Mouse (Mus musculus): Measurements from ENCODE around the gene Olfr1012. TPM values are rescaled to one million over a fixed set of nuclear protein-coding genes. Genes with fewer than 3 reads are reported as not detected.

Olfr1012 gene
- not detected in 2 replicates for polyA plus RNA-seq (2014; fragmentation: Nextera tagmentation; extraction: Ambion mirVana)

DNA sequence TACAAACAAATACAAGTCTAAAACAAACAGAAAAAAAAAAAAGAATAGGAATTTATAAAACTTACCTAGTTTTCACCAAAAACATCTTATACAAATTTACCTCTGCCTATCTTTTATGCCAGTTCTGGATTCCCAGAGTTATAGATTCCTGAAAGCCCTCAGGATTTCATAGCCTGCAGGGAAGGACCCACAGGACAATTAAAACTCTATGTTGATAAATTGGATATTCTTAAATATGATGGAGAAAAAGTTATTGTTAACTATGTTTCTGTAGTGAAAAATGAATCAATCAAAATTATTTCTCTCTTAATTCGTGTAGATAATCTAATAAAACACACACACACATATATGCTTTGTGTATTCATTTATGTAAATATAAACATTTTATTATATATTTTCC, at the start of gene Olfr1012:
TSS of gene Olfr1012 (minus strand) at position 101 of the 400 bp plus-strand sequence.
- Histone ChIP-seq H3K27ac (ENCODE audit: low read depth, low read length) (no peak within 1 kb of the TSS), H3K36me3 (ENCODE audit: control insufficient read depth, insufficient read depth, low read length) (no peaks in the 10 kb centered on the region), H3K9me3 (replicated peaks; ENCODE audit: control insufficient read depth, low read length) (no peaks in the 10 kb centered on the region), H3K4me2 (no peak within 1 kb of the TSS), H3K9ac (ENCODE audit: low read depth, low read length) (no peak within 1 kb of the TSS), H3K4me3 (ENCODE audit: low read depth, low read length) (no peak within 1 kb of the TSS), H3K27me3 (ENCODE audit: control insufficient read depth, insufficient read depth, low read length) (no peaks in the 10 kb centered on the region), H3K4me1 (ENCODE audit: control insufficient read depth, insufficient read depth, low read length) (no peaks in the 10 kb centered on the region)
- no peak for ATAC-seq (replicated peaks; ENCODE audit: insufficient number of reproducible peaks, low FRiP score, low TSS enrichment)
- 48% methylated on average over 1 of the region's 1 CpGs for WGBS (ENCODE audit: insufficient replicate concordance)

DNA sequence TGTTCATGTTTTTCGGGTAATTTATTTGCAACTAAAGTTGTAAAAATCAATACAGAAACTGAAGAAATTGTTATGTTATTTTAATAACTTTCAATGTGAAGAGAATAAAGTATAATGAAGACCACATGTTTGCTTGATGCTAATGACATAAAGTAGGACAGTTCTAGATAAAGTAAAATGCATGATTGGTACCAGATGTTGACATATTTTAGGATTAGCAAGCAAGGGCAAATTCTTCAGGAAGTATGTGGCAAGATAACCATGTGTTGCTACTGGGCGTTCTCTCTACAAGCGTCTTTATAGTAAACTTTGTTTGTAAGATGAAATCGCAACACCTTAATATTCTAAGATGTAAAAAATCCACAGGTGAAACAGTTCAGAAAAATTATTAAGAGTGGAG, 41.9 kb upstream of the Olfr1012 start:
- H3K27ac ChIP-seq (ENCODE audit: low read depth, low read length): no peak overlapping the region
- no peaks in the 10 kb centered on the region for H3K9me3 ChIP-seq (replicated peaks; ENCODE audit: control insufficient read depth, low read length)
- H3K4me2 ChIP-seq: no peak overlapping the region
- H3K4me1 ChIP-seq (ENCODE audit: control insufficient read depth, insufficient read depth, low read length): no peaks in the 10 kb centered on the region
- no peaks in the 10 kb centered on the region for H3K36me3 ChIP-seq (ENCODE audit: control insufficient read depth, insufficient read depth, low read length)
- no peaks in the 10 kb centered on the region for H3K27me3 ChIP-seq (ENCODE audit: control insufficient read depth, insufficient read depth, low read length)
- 68% methylated on average over 4 of the region's 4 CpGs for WGBS (ENCODE audit: insufficient replicate concordance)
- no peak for ATAC-seq (replicated peaks; ENCODE audit: insufficient number of reproducible peaks, low FRiP score, low TSS enrichment)
- no peak overlapping the region for H3K9ac ChIP-seq (ENCODE audit: low read depth, low read length)
- H3K4me3 ChIP-seq (ENCODE audit: low read depth, low read length): no peak overlapping the region

DNA sequence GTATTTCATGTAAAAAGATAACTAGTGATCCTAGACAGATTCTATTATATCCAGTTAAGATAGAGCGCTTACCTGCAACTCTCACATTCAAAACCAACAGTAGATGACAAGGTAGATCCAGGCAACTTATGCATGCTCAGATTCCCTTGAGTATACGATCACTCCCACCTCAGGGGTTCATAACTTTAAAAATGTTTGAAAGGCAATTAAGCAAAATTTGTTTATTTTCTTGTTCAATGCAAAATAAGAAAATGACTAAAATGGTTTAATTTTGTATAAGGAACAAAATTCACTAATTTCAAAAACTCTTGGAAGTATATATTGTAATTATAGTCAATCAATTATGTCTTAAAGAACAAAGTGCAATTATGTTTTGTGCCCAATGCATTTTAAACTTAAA, 39.9 kb upstream of the Olfr1012 start, which contains the start of gene Olfr1016:
TSS of gene Olfr1016 (minus strand) at position 101 of the 400 bp plus-strand sequence.
- 76% methylated on average over 2 of the region's 2 CpGs for WGBS (ENCODE audit: insufficient replicate concordance)
- ATAC-seq (replicated peaks; ENCODE audit: insufficient number of reproducible peaks, low FRiP score, low TSS enrichment): no peak
- no peak within 1 kb of the TSS for H3K4me2 ChIP-seq
- H3K27ac ChIP-seq (ENCODE audit: low read depth, low read length): no peak within 1 kb of the TSS
- no peak within 1 kb of the TSS for H3K9ac ChIP-seq (ENCODE audit: low read depth, low read length)
- no peaks in the 10 kb centered on the region for H3K9me3 ChIP-seq (replicated peaks; ENCODE audit: control insufficient read depth, low read length)
- no peaks in the 10 kb centered on the region for H3K27me3 ChIP-seq (ENCODE audit: control insufficient read depth, insufficient read depth, low read length)
- no peaks in the 10 kb centered on the region for H3K4me1 ChIP-seq (ENCODE audit: control insufficient read depth, insufficient read depth, low read length)
- no peaks in the 10 kb centered on the region for H3K36me3 ChIP-seq (ENCODE audit: control insufficient read depth, insufficient read depth, low read length)
- no peak within 1 kb of the TSS for H3K4me3 ChIP-seq (ENCODE audit: low read depth, low read length)

DNA sequence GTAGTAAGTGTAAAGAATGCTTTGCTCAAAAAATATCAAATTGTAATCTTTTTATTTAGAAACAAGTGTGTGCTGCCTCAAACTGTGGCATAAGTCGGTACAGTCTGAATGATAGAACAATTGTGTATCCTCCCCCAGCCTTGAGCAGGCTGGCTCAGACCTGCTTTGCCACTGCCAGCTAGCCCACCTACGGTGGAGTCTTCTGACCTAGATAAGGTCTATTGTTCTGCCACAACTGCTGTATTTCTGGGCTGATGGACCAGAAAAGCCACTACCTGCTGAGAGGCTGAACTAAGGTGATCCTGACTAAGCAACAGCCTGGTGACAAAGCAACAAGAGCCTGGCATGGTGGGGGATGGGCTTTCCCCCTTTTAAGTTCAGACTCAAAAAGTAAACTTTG, 29.8 kb upstream of the Olfr1012 start:
- Histone ChIP-seq H3K4me2 (no peak overlapping the region), H3K36me3 (ENCODE audit: control insufficient read depth, insufficient read depth, low read length) (no peaks in the 10 kb centered on the region), H3K9ac (ENCODE audit: low read depth, low read length) (no peak overlapping the region), H3K27me3 (ENCODE audit: control insufficient read depth, insufficient read depth, low read length) (no peaks in the 10 kb centered on the region), H3K4me3 (ENCODE audit: low read depth, low read length) (no peak overlapping the region), H3K4me1 (ENCODE audit: control insufficient read depth, insufficient read depth, low read length) (no peaks in the 10 kb centered on the region), H3K9me3 (replicated peaks; ENCODE audit: control insufficient read depth, low read length) (no peaks in the 10 kb centered on the region), H3K27ac (ENCODE audit: low read depth, low read length) (no peak overlapping the region)
- no peak for ATAC-seq (replicated peaks; ENCODE audit: insufficient number of reproducible peaks, low FRiP score, low TSS enrichment)
- 57% methylated on average over 2 of the region's 2 CpGs for WGBS (ENCODE audit: insufficient replicate concordance)

DNA sequence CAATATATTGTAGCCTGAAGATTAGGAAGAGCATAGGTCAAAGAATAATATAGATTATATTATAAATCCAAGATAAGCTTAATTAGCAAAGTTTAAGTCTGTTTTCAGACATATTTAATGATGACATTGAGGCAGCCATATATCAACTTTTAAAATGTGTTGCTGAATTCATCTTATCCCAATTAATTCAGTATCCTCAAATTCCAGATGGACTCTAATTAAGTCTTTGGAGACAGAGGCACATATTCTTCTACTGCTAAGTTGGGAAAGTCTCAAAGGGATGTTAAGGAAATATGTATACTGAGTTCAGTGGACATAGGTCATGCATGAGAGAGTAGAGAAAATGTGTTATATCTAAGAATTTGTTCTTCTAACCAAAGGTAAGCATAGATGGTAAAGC, 19.2 kb upstream of the Olfr1012 start, which contains the start of gene Olfr1015:
TSS of gene Olfr1015 (plus strand) at position 301 of the 400 bp plus-strand sequence.
- H3K4me3 ChIP-seq (ENCODE audit: low read depth, low read length): no peak within 1 kb of the TSS
- no peaks in the 10 kb centered on the region for H3K27me3 ChIP-seq (ENCODE audit: control insufficient read depth, insufficient read depth, low read length)
- ATAC-seq (replicated peaks; ENCODE audit: insufficient number of reproducible peaks, low FRiP score, low TSS enrichment): no peak
- H3K27ac ChIP-seq (ENCODE audit: low read depth, low read length): no peak within 1 kb of the TSS
- no peaks in the 10 kb centered on the region for H3K9me3 ChIP-seq (replicated peaks; ENCODE audit: control insufficient read depth, low read length)
- H3K4me2 ChIP-seq: no peak within 1 kb of the TSS
- H3K36me3 ChIP-seq (ENCODE audit: control insufficient read depth, insufficient read depth, low read length): no peaks in the 10 kb centered on the region
- no peaks in the 10 kb centered on the region for H3K4me1 ChIP-seq (ENCODE audit: control insufficient read depth, insufficient read depth, low read length)
- no peak within 1 kb of the TSS for H3K9ac ChIP-seq (ENCODE audit: low read depth, low read length)

DNA sequence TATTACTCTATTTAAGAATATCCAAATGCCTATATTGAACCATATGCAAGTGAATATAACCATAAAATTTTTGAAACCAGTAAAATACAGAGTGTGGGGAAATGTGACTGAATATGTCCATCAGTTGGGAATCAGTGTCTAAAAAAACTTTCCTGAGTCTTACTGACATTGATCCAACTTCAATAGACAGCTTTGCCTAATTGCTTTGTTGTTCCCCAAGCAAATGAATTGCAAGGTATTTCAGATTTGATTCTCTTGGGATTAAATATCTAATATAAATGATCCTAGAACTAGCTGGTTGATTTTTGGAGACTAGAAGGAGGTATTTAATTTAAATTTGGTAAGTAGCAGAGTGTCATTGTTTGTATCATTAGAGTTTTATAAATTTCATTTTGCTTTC, 9.8 kb upstream of the Olfr1012 start, which contains the start of gene Olfr1014:
TSS of gene Olfr1014 (plus strand) at position 301 of the 400 bp plus-strand sequence.
- H3K9me3 ChIP-seq (replicated peaks; ENCODE audit: control insufficient read depth, low read length): no peaks in the 10 kb centered on the region
- no peak within 1 kb of the TSS for H3K4me2 ChIP-seq
- H3K4me3 ChIP-seq (ENCODE audit: low read depth, low read length): no peak within 1 kb of the TSS
- no peak within 1 kb of the TSS for H3K9ac ChIP-seq (ENCODE audit: low read depth, low read length)
- no peaks in the 10 kb centered on the region for H3K36me3 ChIP-seq (ENCODE audit: control insufficient read depth, insufficient read depth, low read length)
- H3K27ac ChIP-seq (ENCODE audit: low read depth, low read length): no peak within 1 kb of the TSS
- H3K27me3 ChIP-seq (ENCODE audit: control insufficient read depth, insufficient read depth, low read length): no peaks in the 10 kb centered on the region
- H3K4me1 ChIP-seq (ENCODE audit: control insufficient read depth, insufficient read depth, low read length): no peaks in the 10 kb centered on the region
- no peak for ATAC-seq (replicated peaks; ENCODE audit: insufficient number of reproducible peaks, low FRiP score, low TSS enrichment)

DNA sequence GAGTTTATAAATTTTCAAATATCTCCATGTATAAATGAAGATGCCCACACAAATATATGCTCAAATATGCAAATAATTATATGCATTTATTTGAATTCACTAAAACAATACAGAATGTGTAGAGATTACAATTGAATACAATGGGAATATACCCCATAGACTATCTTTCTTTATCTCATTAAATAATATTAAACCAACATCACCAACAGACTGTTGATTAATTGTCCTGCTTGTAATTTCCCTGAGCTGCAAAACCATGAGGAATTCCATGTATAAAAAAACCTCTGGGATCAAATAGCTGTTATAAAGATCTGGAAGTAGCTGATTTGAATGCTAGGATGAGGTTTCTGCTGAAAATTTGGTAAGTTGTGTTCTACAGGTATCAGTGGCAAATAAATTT, 4.2 kb upstream of the Olfr1012 start, which contains the start of gene Olfr1013:
TSS of gene Olfr1013 (plus strand) at position 301 of the 400 bp plus-strand sequence.
- H3K27ac ChIP-seq (ENCODE audit: low read depth, low read length): no peak within 1 kb of the TSS
- no peaks in the 10 kb centered on the region for H3K4me1 ChIP-seq (ENCODE audit: control insufficient read depth, insufficient read depth, low read length)
- H3K4me2 ChIP-seq: no peak within 1 kb of the TSS

DNA sequence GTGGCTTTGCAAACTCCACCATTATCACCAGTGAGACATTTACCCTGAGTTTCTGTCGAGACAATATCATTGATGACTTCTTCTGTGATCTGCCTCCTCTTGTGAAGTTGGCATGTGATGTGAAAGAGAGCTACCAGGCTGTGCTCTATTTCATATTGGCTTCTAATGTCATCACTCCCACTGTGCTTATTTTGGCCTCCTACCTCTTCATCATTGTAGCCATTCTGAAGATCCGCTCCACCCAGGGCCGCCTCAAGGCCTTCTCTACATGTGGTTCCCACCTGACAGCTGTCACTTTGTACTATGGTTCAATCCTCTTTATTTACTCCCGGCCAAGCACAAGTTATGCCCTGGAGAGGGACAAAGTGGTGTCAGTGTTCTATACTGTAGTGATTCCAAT, 8.7 kb downstream of the Olfr1012 start:
- WGBS (ENCODE audit: insufficient replicate concordance): 70% methylated on average over 4 of the region's 4 CpGs
- no peaks in the 10 kb centered on the region for H3K27me3 ChIP-seq (ENCODE audit: control insufficient read depth, insufficient read depth, low read length)
- no peak overlapping the region for H3K9ac ChIP-seq (ENCODE audit: low read depth, low read length)
- H3K27ac ChIP-seq (ENCODE audit: low read depth, low read length): no peak overlapping the region
- no peaks in the 10 kb centered on the region for H3K36me3 ChIP-seq (ENCODE audit: control insufficient read depth, insufficient read depth, low read length)
- H3K4me3 ChIP-seq (ENCODE audit: low read depth, low read length): no peak overlapping the region
- no peak for ATAC-seq (replicated peaks; ENCODE audit: insufficient number of reproducible peaks, low FRiP score, low TSS enrichment)
- no peaks in the 10 kb centered on the region for H3K4me1 ChIP-seq (ENCODE audit: control insufficient read depth, insufficient read depth, low read length)
- no peaks in the 10 kb centered on the region for H3K9me3 ChIP-seq (replicated peaks; ENCODE audit: control insufficient read depth, low read length)
- H3K4me2 ChIP-seq: no peak overlapping the region

More for the DNA sequence above, 4.2 kb upstream of the Olfr1012 start, which contains the start of gene Olfr1013:
- Histone ChIP-seq H3K9ac (ENCODE audit: low read depth, low read length) (no peak within 1 kb of the TSS), H3K4me3 (ENCODE audit: low read depth, low read length) (no peak within 1 kb of the TSS), H3K9me3 (replicated peaks; ENCODE audit: control insufficient read depth, low read length) (no peaks in the 10 kb centered on the region), H3K27me3 (ENCODE audit: control insufficient read depth, insufficient read depth, low read length) (no peaks in the 10 kb centered on the region), H3K36me3 (ENCODE audit: control insufficient read depth, insufficient read depth, low read length) (no peaks in the 10 kb centered on the region)
- ATAC-seq (replicated peaks; ENCODE audit: insufficient number of reproducible peaks, low FRiP score, low TSS enrichment): no peak

DNA sequence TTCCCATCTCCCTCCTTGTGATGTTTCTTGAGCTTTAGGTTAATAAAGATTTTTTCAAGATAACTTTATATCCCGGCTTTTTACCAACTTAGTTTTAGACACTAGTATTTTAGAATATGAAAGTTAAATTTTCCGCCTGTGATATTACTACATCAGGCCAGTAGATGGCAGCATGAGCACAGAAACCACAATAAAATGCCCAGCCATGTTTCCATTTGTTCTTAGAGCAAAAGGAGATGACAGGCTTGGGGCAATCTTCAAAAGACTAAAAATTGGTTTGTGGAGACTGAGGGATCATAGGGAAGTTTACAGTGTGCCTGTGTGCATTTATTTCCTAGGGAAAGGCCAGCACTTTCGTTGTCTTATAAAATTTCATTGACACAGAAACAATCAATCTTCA, 36.8 kb downstream of the Olfr1012 start:
- WGBS (ENCODE audit: insufficient replicate concordance): 9% methylated on average over 3 of the region's 3 CpGs
- H3K27ac ChIP-seq (ENCODE audit: low read depth, low read length): no peak overlapping the region
- no peak overlapping the region for H3K4me2 ChIP-seq
- H3K4me1 ChIP-seq (ENCODE audit: control insufficient read depth, insufficient read depth, low read length): no peaks in the 10 kb centered on the region
- H3K36me3 ChIP-seq (ENCODE audit: control insufficient read depth, insufficient read depth, low read length): no peaks in the 10 kb centered on the region
- no peak overlapping the region for H3K4me3 ChIP-seq (ENCODE audit: low read depth, low read length)
- ATAC-seq (replicated peaks; ENCODE audit: insufficient number of reproducible peaks, low FRiP score, low TSS enrichment): no peak
- no peaks in the 10 kb centered on the region for H3K9me3 ChIP-seq (replicated peaks; ENCODE audit: control insufficient read depth, low read length)
- H3K9ac ChIP-seq (ENCODE audit: low read depth, low read length): no peak overlapping the region
- no peaks in the 10 kb centered on the region for H3K27me3 ChIP-seq (ENCODE audit: control insufficient read depth, insufficient read depth, low read length)

Data from heart, embryonic 11.5 days (tissue).